Mouse (Mus musculus) heart, adult 2 months (tissue): ENCODE measurements around the gene Kcnip1. TPM values are rescaled to one million over a fixed set of nuclear protein-coding genes. Genes with fewer than 3 reads are reported as not detected.

ENCODE experiments used
- DNase-seq, 2 experiments: peaks; one replicate each; pipeline ENCODE4 v3.0.0; 2021
- H3K27ac ChIP-seq: fragments of 200-600 bp; 2 replicates; pipeline ENCODE4 v1.8.1; 2022
- H3K27me3 ChIP-seq: fragments of 200-500 bp; 2 replicates; pipeline ENCODE4 v1.6.1; 2012; ENCODE audit warnings: mild to moderate bottlenecking, low read length, inconsistent platforms, mixed read lengths; ENCODE audit not compliant: control insufficient read depth, insufficient read depth
- H3K36me3 ChIP-seq: fragments of 200-500 bp; 2 replicates; pipeline ENCODE4 v1.6.1; 2012; ENCODE audit warnings: low read length, inconsistent platforms; ENCODE audit not compliant: control insufficient read depth, insufficient read depth
- H3K4me1 ChIP-seq: fragments of 200-500 bp; 2 replicates; pipeline ENCODE4 v1.6.1; 2011; ENCODE audit warnings: low read length; ENCODE audit not compliant: control insufficient read depth, insufficient read depth
- H3K4me3 ChIP-seq: fragments of 200-600 bp; 2 replicates; pipeline ENCODE4 v1.8.1; 2022
- H3K79me2 ChIP-seq: fragments of 200-500 bp; replicated peaks from 2 replicates; pipeline ENCODE4 v1.6.1; 2012; ENCODE audit warnings: mild to moderate bottlenecking, inconsistent platforms, low read length, moderate library complexity, mixed read lengths; ENCODE audit not compliant: control insufficient read depth, insufficient read depth
- H3K9ac ChIP-seq: fragments of 200-500 bp; 2 replicates; pipeline ENCODE4 v1.6.1; 2012; ENCODE audit warnings: low read depth, mild to moderate bottlenecking, control low read depth, inconsistent platforms, low read length, mixed read lengths
- CTCF ChIP-seq: fragments of 200-600 bp; IDR thresholded peaks from 2 replicates; pipeline ENCODE4 v1.8.1; 2022; ENCODE audit warnings: antibody characterized with exemption, mild to moderate bottlenecking, moderate library complexity
- EP300 ChIP-seq: fragments of 200-500 bp; IDR thresholded peaks from 2 replicates; pipeline ENCODE4 v1.6.1; 2011; ENCODE audit warnings: low read depth, low read length, control low read depth; ENCODE audit not compliant: insufficient read depth
- POLR2A ChIP-seq: fragments of 200-500 bp; IDR thresholded peaks from 2 replicates; pipeline ENCODE4 v1.6.1; 2011; ENCODE audit warnings: mild to moderate bottlenecking, low read depth, low read length, control low read depth; ENCODE audit not compliant: insufficient read depth
- WGBS: fragments of 180-500 bp; shearing (Covaris S2); methylation state at CpG from one replicate; pipeline ENCODE4 v1.1.7; 2018; 5-methylcytosine and 5-hydroxymethylcytosine counted together
- intact Hi-C: fragments of 180-260 bp; cut with DNase I; formaldehyde crosslinking; loops from one replicate; pipeline ENCODE4 v1.15.1; 2025
- polyA plus RNA-seq: library from polyadenylated mRNA; depleted of rRNA; stranded (reverse); fragments of >200 nt; gene quantifications from 2 replicates; pipeline ENCODE4 v1.2.3, GENCODE M21; 2012; rRNA removed
- total RNA-seq, 2 experiments: library from RNA; stranded (reverse); gene quantifications; 2 replicates each; pipeline ENCODE4 v1.2.3; 2021

Gene Kcnip1
- total and polyA plus RNA-seq, 3 experiments = 0.11 to 0.18 TPM; not detected in 1

GRCm38 (mm10) chr11:33592826-33593225, 400.1 kb downstream of the Kcnip1 start:
- Histone ChIP-seq H3K4me3 (no peak overlapping the region), H3K27ac (no peak overlapping the region), H3K4me1 (no peaks in the 10 kb centered on the region), H3K36me3 (no peaks in the 10 kb centered on the region), H3K9ac (no peak overlapping the region), H3K27me3 (no peaks in the 10 kb centered on the region), H3K79me2 (no peaks in the 10 kb centered on the region)
- DNase-seq = no peak
- intact Hi-C loops = no loop called here
- TF ChIP-seq POLR2A (no peak), CTCF (no peak), EP300 (no peak)
- WGBS = 72% methylated on average over 4 of the region's 4 CpGs

- intact Hi-C loops = no loop called here
- WGBS = 76% methylated on average over 3 of the region's 3 CpGs
- no peak overlapping the region for H3K9ac ChIP-seq
- H3K27me3 ChIP-seq = no peaks in the 10 kb centered on the region
- no peak overlapping the region for H3K4me3 ChIP-seq
- TF ChIP-seq CTCF (no peak), EP300 (no peak), POLR2A (no peak)
- no peak for DNase-seq
- no peaks in the 10 kb centered on the region for H3K79me2 ChIP-seq
- no peaks in the 10 kb centered on the region for H3K36me3 ChIP-seq
- no peak overlapping the region for H3K27ac ChIP-seq
- no peaks in the 10 kb centered on the region for H3K4me1 ChIP-seq
Measured at GRCm38 (mm10) chr11:33590771-33591170, 402.2 kb downstream of the Kcnip1 start.

GRCm38 (mm10) chr11:33586614-33587013, 406.3 kb downstream of the Kcnip1 start:
- WGBS = 70% methylated on average over 6 of the region's 6 CpGs
- no peak for TF ChIP-seq EP300
- TF ChIP-seq CTCF = no peak
- TF ChIP-seq POLR2A = no peak
- intact Hi-C loops = no loop called here
- H3K4me1 ChIP-seq = no peaks in the 10 kb centered on the region
- no peak overlapping the region for H3K9ac ChIP-seq
- H3K79me2 ChIP-seq = no peaks in the 10 kb centered on the region
- no peak overlapping the region for H3K4me3 ChIP-seq
- H3K27ac ChIP-seq = no peak overlapping the region
- no peaks in the 10 kb centered on the region; the same call in 1 of the 2 replicates for H3K27me3 ChIP-seq
- no peak for DNase-seq
- no peaks in the 10 kb centered on the region for H3K36me3 ChIP-seq

GRCm38 (mm10) chr11:33579621-33580020, 413.3 kb downstream of the Kcnip1 start:
- 26% methylated on average over 3 of the region's 3 CpGs for WGBS
- Histone ChIP-seq H3K4me1 (no peaks in the 10 kb centered on the region), H3K27me3 (no peaks in the 10 kb centered on the region; the same call in 1 of the 2 replicates), H3K36me3 (no peaks in the 10 kb centered on the region), H3K27ac (no peak overlapping the region), H3K79me2 (no peaks in the 10 kb centered on the region), H3K9ac (no peak overlapping the region), H3K4me3 (no peak overlapping the region)
- DNase-seq = no peak
- TF ChIP-seq POLR2A (no peak), CTCF (no peak), EP300 (no peak)
- intact Hi-C loops = no loop called here

Other genes with a start within 250 kb of the Kcnip1 start
- 1 to 10 TPM; 1.0 to 1.1 TPM for gene Kcnmb1, start 30.1 kb downstream of the Kcnip1 start, total RNA-seq
- 2.1 and 3.2 TPM in 2 replicates for gene Kcnmb1, start 30.1 kb downstream of the Kcnip1 start, polyA plus RNA-seq
- gene Lcp2, start 53.8 kb upstream of the Kcnip1 start, total RNA-seq = 1 to 10 TPM; 1.6 to 1.7 TPM
- 1.3 and 1.8 TPM in 2 replicates for gene Lcp2, start 53.8 kb upstream of the Kcnip1 start, polyA plus RNA-seq
- gene 4930469K13Rik, start 105.4 kb upstream of the Kcnip1 start, total RNA-seq = not detected
- gene 4930469K13Rik, start 105.4 kb upstream of the Kcnip1 start, polyA plus RNA-seq = not detected in 2 replicates
- not detected for gene Foxi1, start 214.9 kb upstream of the Kcnip1 start, total RNA-seq
- not detected in 2 replicates for gene Foxi1, start 214.9 kb upstream of the Kcnip1 start, polyA plus RNA-seq